Mouse (Mus musculus) kidney, embryonic 16.5 days (tissue): Measurements from ENCODE around the gene Tpd52l2. TPM values are rescaled to one million over a fixed set of nuclear protein-coding genes. Genes with fewer than 3 reads are reported as not detected.

Source experiments
- ATAC-seq: fragments of 200-750 bp; cut with Nextera tagmentation; 2 replicates; pipeline ENCODE4 v1.8.0; 2017; ENCODE audit warnings: moderate TSS enrichment; ENCODE audit not compliant: low FRiP score, low TSS enrichment
- H3K27ac ChIP-seq: fragments of 300-500 bp; sonication (generic); 2 replicates; pipeline ENCODE4 v1.5.1; 2014; ENCODE audit warnings: low read length
- H3K27me3 ChIP-seq: fragments of 300-500 bp; sonication (generic); 2 replicates; pipeline ENCODE4 v1.6.1; 2014; ENCODE audit warnings: low read length, control low read depth, mixed read lengths; ENCODE audit not compliant: insufficient read depth
- H3K36me3 ChIP-seq: fragments of 300-500 bp; sonication (generic); 2 replicates; pipeline ENCODE4 v1.6.1; 2014; ENCODE audit warnings: low read length, control low read depth, mixed read lengths; ENCODE audit not compliant: insufficient read depth
- H3K4me1 ChIP-seq: fragments of 300-500 bp; sonication (generic); 2 replicates; pipeline ENCODE4 v1.6.1; 2014; ENCODE audit warnings: low read length, control low read depth, mixed read lengths; ENCODE audit not compliant: insufficient read depth
- H3K4me2 ChIP-seq: fragments of 300-500 bp; sonication (generic); replicated peaks from 2 replicates; pipeline ENCODE4 v1.6.1; 2014; ENCODE audit warnings: low read depth, low read length
- H3K4me3 ChIP-seq: fragments of 300-500 bp; sonication (generic); 2 replicates; pipeline ENCODE4 v1.5.1; 2014; ENCODE audit warnings: mild to moderate bottlenecking, low read length
- H3K9ac ChIP-seq: fragments of 300-500 bp; sonication (generic); replicated peaks from 2 replicates; pipeline ENCODE4 v1.6.1; 2014; ENCODE audit warnings: low read length
- H3K9me3 ChIP-seq: fragments of 300-500 bp; sonication (generic); 2 replicates; pipeline ENCODE4 v1.6.1; 2016; ENCODE audit warnings: low read length, control low read depth
- WGBS: fragments of 180-500 bp; shearing (Covaris S2); extraction: QIAGEN DNeasy Blood & Tissue Kit; methylation state at CpG from one replicate; pipeline ENCODE4 v1.1.7; 2014; 5-methylcytosine and 5-hydroxymethylcytosine counted together
- polyA plus RNA-seq: library from polyadenylated mRNA; unstranded; fragments of >200 nt; fragmentation: Nextera tagmentation; extraction: Ambion mirVana; gene quantifications from 2 replicates; pipeline ENCODE4 v1.2.1, GENCODE M21; 2015

Tpd52l2 gene
- polyA plus RNA-seq, 1 experiment from 2014 or later, result 172 TPM

GRCm38 (mm10) chr2:181461536-181462100, 35.3 kb upstream of the Tpd52l2 start:
- Histone ChIP-seq H3K4me1 (peaks cover 38% of the 10 kb centered on the region), H3K4me3 (no peak overlapping the region), H3K36me3 (no peaks in the 10 kb centered on the region), H3K9me3 (no peaks in the 10 kb centered on the region), H3K27me3 (no peaks in the 10 kb centered on the region; the same call in 1 of the 2 replicates), H3K9ac (no peak overlapping the region), H3K4me2 (no peak overlapping the region), H3K27ac (0 out of 2 replicates have a peak overlapping the region, but pooled peaks have one; percentile 88)
- 97% methylated on average over 1 of the region's 1 CpGs for WGBS
- ATAC-seq, result no peak

DNA sequence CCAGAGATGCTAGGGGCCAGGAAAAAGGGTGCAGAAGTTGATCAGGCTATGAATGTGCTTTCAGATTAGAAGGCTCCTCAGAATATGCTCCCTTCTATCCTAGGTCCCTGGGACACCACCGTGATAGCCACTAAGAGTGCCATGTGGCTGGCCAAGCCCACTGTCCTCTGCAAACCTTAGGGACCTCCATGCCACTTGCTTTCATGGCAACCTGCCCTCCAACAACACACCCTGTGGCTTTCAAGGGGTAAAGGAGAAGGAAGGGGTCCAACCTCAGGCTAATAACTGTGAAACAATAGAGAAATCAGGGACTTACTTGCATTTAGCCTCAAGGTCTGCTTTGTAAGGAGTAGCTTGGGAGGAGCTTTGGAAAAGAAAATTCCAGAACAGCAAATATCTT, 34.3 kb upstream of the Tpd52l2 start:
- no peak for ATAC-seq
- Histone ChIP-seq H3K27me3 (no peaks in the 10 kb centered on the region), H3K27ac (no peak overlapping the region), H3K4me2 (peak overlapping the region; percentile 22; the same call in 1 of the 2 replicates), H3K9ac (0 out of 2 replicates have a peak overlapping the region, but pooled peaks have one; percentile 15), H3K9me3 (no peaks in the 10 kb centered on the region), H3K36me3 (no peaks in the 10 kb centered on the region), H3K4me1 (peaks cover 30% of the 10 kb centered on the region), H3K4me3 (no peak overlapping the region)
- 96% methylated on average over 1 of the region's 1 CpGs for WGBS

DNA sequence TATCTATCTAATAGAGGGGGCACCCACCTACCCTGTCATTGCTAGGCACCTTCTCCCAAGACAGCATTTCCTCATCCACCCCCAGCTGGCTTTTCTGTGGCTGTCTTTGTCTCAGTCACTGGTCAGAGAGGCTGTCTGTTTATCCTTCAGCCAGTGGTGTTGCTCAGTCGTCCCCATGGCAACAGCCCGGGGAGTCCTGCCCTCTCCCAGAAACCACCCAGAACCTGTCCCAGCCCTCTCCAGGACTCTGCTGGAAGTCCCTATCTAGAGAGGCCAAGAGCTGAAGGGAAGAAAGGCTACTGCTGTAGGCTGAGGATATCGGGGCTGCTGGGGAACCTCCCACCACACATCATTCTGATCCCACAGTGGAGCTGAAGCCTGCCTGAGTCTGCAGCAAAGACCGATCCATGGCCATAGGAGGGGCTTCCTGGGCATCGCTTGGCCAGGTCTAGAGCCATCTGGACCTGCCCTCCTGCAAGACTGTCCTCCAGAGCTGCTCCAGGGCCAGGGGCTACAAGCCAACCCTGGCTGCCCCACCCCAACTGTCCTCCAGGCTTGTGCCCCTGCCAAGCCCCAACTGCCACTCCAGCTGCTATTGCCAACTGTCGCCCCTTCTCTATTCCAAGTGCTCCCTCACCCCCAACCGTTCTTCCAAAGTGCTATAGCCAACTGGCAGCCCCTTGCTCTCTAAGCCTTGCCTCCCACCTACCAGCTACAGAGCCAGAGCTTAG, 33.8 kb upstream of the Tpd52l2 start:
- Histone ChIP-seq H3K9ac (0 out of 2 replicates have a peak overlapping the region, but pooled peaks have one; percentile 15), H3K4me3 (no peak overlapping the region), H3K36me3 (no peaks in the 10 kb centered on the region), H3K27ac (no peak overlapping the region), H3K27me3 (no peaks in the 10 kb centered on the region), H3K4me2 (peak overlapping the region; percentile 22; the same call in 1 of the 2 replicates), H3K4me1 (peaks cover 29% of the 10 kb centered on the region), H3K9me3 (no peaks in the 10 kb centered on the region)
- peak; percentile 33 for ATAC-seq
- WGBS, result 37% methylated on average over 7 of the region's 7 CpGs

GRCm38 (mm10) chr2:181465423-181465822, 31.5 kb upstream of the Tpd52l2 start:
- H3K27me3 ChIP-seq, result no peaks in the 10 kb centered on the region
- WGBS, result 54% methylated on average over 3 of the region's 3 CpGs

GRCm38 (mm10) chr2:181470285-181470684, 26.7 kb upstream of the Tpd52l2 start:
- Histone ChIP-seq H3K36me3 (no peaks in the 10 kb centered on the region), H3K4me1 (peaks cover 9% of the 10 kb centered on the region; the same call in 1 of the 2 replicates), H3K4me2 (no peak overlapping the region), H3K27ac (peak overlapping the region; percentile 63; the same call in 1 of the 2 replicates), H3K9me3 (no peaks in the 10 kb centered on the region), H3K4me3 (no peak overlapping the region), H3K9ac (no peak overlapping the region), H3K27me3 (no peaks in the 10 kb centered on the region)
- WGBS, result 66% methylated on average over 2 of the region's 2 CpGs
- no peak for ATAC-seq

More at GRCm38 (mm10) chr2:181465423-181465822, 31.5 kb upstream of the Tpd52l2 start:
- H3K27ac ChIP-seq, result no peak overlapping the region
- no peak overlapping the region for H3K4me3 ChIP-seq
- H3K4me1 ChIP-seq, result peaks cover 20% of the 10 kb centered on the region
- no peak for ATAC-seq
- H3K9ac ChIP-seq, result no peak overlapping the region
- no peak overlapping the region for H3K4me2 ChIP-seq
- H3K9me3 ChIP-seq, result no peaks in the 10 kb centered on the region
- no peaks in the 10 kb centered on the region for H3K36me3 ChIP-seq

- H3K4me1 ChIP-seq, result peaks cover 9% of the 10 kb centered on the region; the same call in 1 of the 2 replicates
- no peaks in the 10 kb centered on the region for H3K27me3 ChIP-seq
- 30% methylated on average over 5 of the region's 5 CpGs for WGBS
- H3K4me3 ChIP-seq, result no peak overlapping the region
- no peaks in the 10 kb centered on the region for H3K36me3 ChIP-seq
- H3K9ac ChIP-seq, result no peak overlapping the region
- ATAC-seq, result peak; percentile 71
- H3K4me2 ChIP-seq, result no peak overlapping the region
- H3K9me3 ChIP-seq, result no peaks in the 10 kb centered on the region
- H3K27ac ChIP-seq, result peak overlapping the region; percentile 63; the same call in 1 of the 2 replicates
Observed at GRCm38 (mm10) chr2:181471246-181471645, 25.7 kb upstream of the Tpd52l2 start.

DNA sequence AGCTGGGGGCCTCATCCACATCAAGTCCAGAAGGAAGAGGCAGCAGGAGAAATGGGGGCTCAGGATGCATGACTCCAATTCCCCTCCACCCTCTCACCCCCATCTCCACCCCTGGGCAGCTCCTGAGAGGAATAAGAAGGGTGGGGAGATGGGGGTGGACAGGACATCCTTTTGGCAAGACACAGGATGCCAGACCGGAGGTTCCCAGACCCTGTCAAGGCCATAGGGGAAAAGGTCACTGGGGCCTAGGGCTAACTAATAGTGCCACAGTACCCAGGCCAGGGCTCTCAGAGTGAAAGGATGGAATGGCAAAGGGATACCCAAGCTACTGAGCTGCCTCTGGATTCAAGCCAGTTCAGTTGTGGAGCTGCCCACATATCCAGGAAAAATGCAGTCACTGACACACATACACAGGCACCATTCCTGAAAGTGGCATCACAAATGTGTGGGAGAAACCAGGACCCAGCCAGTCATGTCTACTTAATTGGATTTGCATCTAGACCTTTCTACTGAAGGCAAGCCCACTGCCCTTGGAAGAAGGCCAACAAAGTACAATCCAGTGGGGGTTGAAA, 24.6 kb upstream of the Tpd52l2 start:
- H3K9ac ChIP-seq, result no peak overlapping the region
- H3K4me1 ChIP-seq, result peaks cover 9% of the 10 kb centered on the region; the same call in 1 of the 2 replicates
- ATAC-seq, result no peak
- WGBS, result 53% methylated on average over 1 of the region's 1 CpGs
- H3K27me3 ChIP-seq, result no peaks in the 10 kb centered on the region
- no peak overlapping the region for H3K4me3 ChIP-seq
- H3K4me2 ChIP-seq, result no peak overlapping the region
- peak overlapping the region; percentile 8; the same call in 1 of the 2 replicates for H3K27ac ChIP-seq
- H3K9me3 ChIP-seq, result no peaks in the 10 kb centered on the region
- no peaks in the 10 kb centered on the region for H3K36me3 ChIP-seq

DNA sequence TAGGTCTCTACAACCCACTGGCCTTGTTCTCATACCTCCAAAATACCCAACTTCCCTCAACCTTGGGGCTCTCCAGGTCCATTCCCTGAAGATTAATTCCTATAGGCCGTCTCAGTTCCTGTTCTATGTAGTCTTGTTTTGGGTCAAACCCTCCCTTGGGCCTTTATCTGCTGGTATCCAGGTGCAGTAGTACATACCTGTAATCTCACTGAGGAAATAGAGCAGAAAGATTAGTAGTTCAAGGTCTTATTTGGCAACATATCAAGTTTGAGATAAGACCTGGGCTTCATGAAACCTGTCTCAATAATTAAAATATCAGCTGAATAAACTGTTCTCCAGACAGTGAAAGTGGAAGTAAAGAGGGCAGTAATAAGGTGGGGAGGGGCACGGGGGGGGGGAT, 13.8 kb upstream of the Tpd52l2 start:
- ATAC-seq, result no peak
- H3K9me3 ChIP-seq, result no peaks in the 10 kb centered on the region
- H3K27me3 ChIP-seq, result no peaks in the 10 kb centered on the region
- no peak overlapping the region for H3K9ac ChIP-seq
- 49% methylated on average over 2 of the region's 2 CpGs for WGBS
- H3K4me3 ChIP-seq, result no peak overlapping the region
- peak overlapping the region; percentile 63 for H3K27ac ChIP-seq
- H3K4me2 ChIP-seq, result 0 out of 2 replicates have a peak overlapping the region, but pooled peaks have one; percentile 25
- no peaks in the 10 kb centered on the region for H3K36me3 ChIP-seq
- peaks cover 42% of the 10 kb centered on the region for H3K4me1 ChIP-seq

DNA sequence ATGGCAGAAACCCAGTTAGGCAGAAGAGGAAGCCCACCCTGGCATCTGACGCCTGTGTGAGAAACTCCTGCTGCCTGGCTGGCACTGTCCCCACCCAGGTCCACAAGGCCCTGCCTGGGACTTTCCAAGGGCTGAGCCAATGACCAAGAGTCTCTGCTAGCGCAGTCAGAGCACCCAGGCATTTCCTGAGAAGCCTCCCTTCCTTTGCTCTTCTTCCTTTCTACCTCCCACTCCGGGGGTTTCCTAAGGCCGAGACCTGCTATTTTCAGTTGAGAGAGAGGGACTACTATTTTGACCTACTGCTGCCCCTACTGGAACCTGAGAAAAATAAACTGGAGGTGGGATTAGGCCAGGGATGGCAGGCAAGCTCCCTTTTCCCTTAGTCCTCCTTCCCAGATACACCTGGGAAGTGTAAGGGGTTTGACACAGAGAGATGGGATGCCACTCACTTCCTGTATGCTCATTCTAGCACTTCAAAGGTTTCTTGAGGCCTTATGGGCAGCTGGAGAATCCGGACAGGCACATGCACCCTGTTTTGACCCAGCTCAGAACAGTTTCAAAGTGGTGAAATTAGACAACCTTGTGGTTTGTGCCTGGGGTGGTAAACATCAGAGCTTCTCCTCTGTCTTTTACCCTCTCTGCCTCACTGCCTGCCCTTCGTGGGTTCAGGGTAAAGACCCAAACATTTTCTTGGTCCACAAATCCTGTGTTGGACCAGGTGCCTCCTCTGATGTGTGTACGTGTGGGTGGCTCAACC, 13.2 kb upstream of the Tpd52l2 start:
- ATAC-seq, result no peak
- Histone ChIP-seq H3K27ac (peak overlapping the region; percentile 63), H3K9ac (peak overlapping the region; percentile 45; the same call in 1 of the 2 replicates), H3K4me1 (peaks cover 49% of the 10 kb centered on the region), H3K9me3 (no peaks in the 10 kb centered on the region), H3K4me3 (no peak overlapping the region), H3K27me3 (no peaks in the 10 kb centered on the region), H3K36me3 (no peaks in the 10 kb centered on the region), H3K4me2 (peak overlapping the region; percentile 25; the same call in 1 of the 2 replicates)
- 26% methylated on average over 7 of the region's 7 CpGs for WGBS
